ENCODE assay signal across 19 mouse cellular contexts in genomic region chr6:8175346-8175745, GRCm38 (mm10). TPM values are rescaled to one million over a fixed set of nuclear protein-coding genes. Genes with fewer than 3 reads are reported as not detected.
"Had no signal": no experiment of that assay in that cellular context is flagged by ENCODE, and none has a peak within 500 bp of the region (broad histone marks: within the 10 kb centered on the region; RNA-seq: fewer than 3 reads in every experiment).

No protein-coding gene starts in this region.

- H3K9ac ChIP-seq: lung, embryonic 14.5 days; midbrain, embryonic 12.5 days; neural tube, embryonic 13.5 days; neural tube, embryonic 15.5 days had no signal

- H3K9me3 ChIP-seq: midbrain, embryonic 10.5 days; midbrain, embryonic 12.5 days; neural tube, embryonic 13.5 days; neural tube, embryonic 15.5 days had no signal

- DNase-seq: lung, embryonic 14.5 days; lung, postnatal 10 days; lung, postnatal 4 days; midbrain, embryonic 14.5 days; retina, postnatal 1 day; right cerebral cortex, adult 18-20 months; right cerebral cortex, postnatal 25 days; right cerebral cortex, postnatal 4 days; spleen, adult 18-20 months; thymus, adult 18-20 months; thymus, postnatal 14 days; thymus, postnatal 36 days had no signal

- H3K36me3 ChIP-seq: midbrain, embryonic 10.5 days; midbrain, embryonic 12.5 days; neural tube, embryonic 13.5 days; neural tube, embryonic 15.5 days had no signal

- H3K4me2 ChIP-seq: lung, embryonic 14.5 days; midbrain, embryonic 12.5 days; neural tube, embryonic 13.5 days; neural tube, embryonic 15.5 days had no signal

- H3K4me3 ChIP-seq: midbrain, embryonic 10.5 days; midbrain, embryonic 12.5 days; myocyte; neural tube, embryonic 13.5 days; neural tube, embryonic 15.5 days had no signal

- H3K27ac ChIP-seq: midbrain, embryonic 10.5 days; midbrain, embryonic 12.5 days; neural tube, embryonic 13.5 days; neural tube, embryonic 15.5 days had no signal

- H3K27me3 ChIP-seq: midbrain, embryonic 12.5 days; neural tube, embryonic 13.5 days; neural tube, embryonic 15.5 days had no signal

- ATAC-seq: midbrain, embryonic 16.5 days had no signal

RNA-seq across cellular contexts. Expression of gene Col28a1, which starts 17.1 kb away (rescaled TPM):
- polyA plus RNA-seq: midbrain, embryonic 10.5 days; midbrain, embryonic 12.5 days; myocyte; thymus, postnatal 0 days had no signal
